Mouse (Mus musculus): ENCODE measurements at regions not wholly inside any gene's neighbourhood (a gene's known extent, or its start where the extent isn't known, plus 50 kb on each side); places are given as distances from the start of the nearest gene placed in this dataset.

- no peak for ATAC-seq (replicated peaks; ENCODE audit: low FRiP score, poor library complexity, severe bottlenecking)
Observed at GRCm38 (mm10) chr2:61922496-61922895, 119.8 kb downstream of the Tbr1 start.

GRCm38 (mm10) chr2:61938296-61938695, 108.0 kb upstream of the Slc4a10 start:
- ATAC-seq (replicated peaks; ENCODE audit: low FRiP score, poor library complexity, severe bottlenecking) = no peak

GRCm38 (mm10) chr2:61965916-61966315, 80.3 kb upstream of the Slc4a10 start:
- no peak for ATAC-seq (replicated peaks; ENCODE audit: low FRiP score, poor library complexity, severe bottlenecking)

GRCm38 (mm10) chr2:61967724-61968123, 78.5 kb upstream of the Slc4a10 start:
- 0 out of 2 replicates have a peak, but pooled peaks have one; percentile 45 for ATAC-seq (replicated peaks; ENCODE audit: low FRiP score, poor library complexity, severe bottlenecking)

- ATAC-seq (replicated peaks; ENCODE audit: low FRiP score, poor library complexity, severe bottlenecking) = peak; percentile 89
Observed at GRCm38 (mm10) chr2:61970029-61970428, 76.2 kb upstream of the Slc4a10 start.

GRCm38 (mm10) chr2:61984771-61985170, 61.5 kb upstream of the Slc4a10 start:
- ATAC-seq (replicated peaks; ENCODE audit: low FRiP score, poor library complexity, severe bottlenecking) = no peak

GRCm38 (mm10) chr2:61986967-61987550, 59.2 kb upstream of the Slc4a10 start:
- ATAC-seq (replicated peaks; ENCODE audit: low FRiP score, poor library complexity, severe bottlenecking) = no peak

All from erythroblast, adult 5-6 weeks (primary cell).